Mouse (Mus musculus): ENCODE measurements around the gene Uvssa. TPM values are rescaled to one million over a fixed set of nuclear protein-coding genes. Genes with fewer than 3 reads are reported as not detected.
A peak's percentile ranks its signal among the peaks of the same experiment; 100 is the strongest.

Uvssa gene
- polyA plus RNA-seq, 1 experiment from 2014 or later: 9.5 TPM

- H3K36me3 ChIP-seq (ENCODE audit: control insufficient read depth, insufficient read depth, low read length): no peaks in the 10 kb centered on the region
- H3K9me3 ChIP-seq (replicated peaks; ENCODE audit: control insufficient read depth, low read length): no peaks in the 10 kb centered on the region
- H3K27me3 ChIP-seq (ENCODE audit: control insufficient read depth, insufficient read depth, low read length): peaks cover 97% of the 10 kb centered on the region
- no peak overlapping the region for H3K4me2 ChIP-seq (ENCODE audit: low read depth, low read length)
- no peak for ATAC-seq (ENCODE audit: insufficient read depth, low FRiP score)
- H3K4me1 ChIP-seq (ENCODE audit: control insufficient read depth, insufficient read depth, low read length): peaks cover 14% of the 10 kb centered on the region
- H3K4me3 ChIP-seq (replicated peaks; ENCODE audit: low read length): no peak overlapping the region
- H3K9ac ChIP-seq (ENCODE audit: low read length): no peak overlapping the region
- no peak overlapping the region for H3K27ac ChIP-seq (ENCODE audit: low read length)
- WGBS: 2% methylated on average over 39 of the region's 39 CpGs
Observed at GRCm38 (mm10) chr5:33432057-33432935, 53.9 kb downstream of the Uvssa start.

DNA sequence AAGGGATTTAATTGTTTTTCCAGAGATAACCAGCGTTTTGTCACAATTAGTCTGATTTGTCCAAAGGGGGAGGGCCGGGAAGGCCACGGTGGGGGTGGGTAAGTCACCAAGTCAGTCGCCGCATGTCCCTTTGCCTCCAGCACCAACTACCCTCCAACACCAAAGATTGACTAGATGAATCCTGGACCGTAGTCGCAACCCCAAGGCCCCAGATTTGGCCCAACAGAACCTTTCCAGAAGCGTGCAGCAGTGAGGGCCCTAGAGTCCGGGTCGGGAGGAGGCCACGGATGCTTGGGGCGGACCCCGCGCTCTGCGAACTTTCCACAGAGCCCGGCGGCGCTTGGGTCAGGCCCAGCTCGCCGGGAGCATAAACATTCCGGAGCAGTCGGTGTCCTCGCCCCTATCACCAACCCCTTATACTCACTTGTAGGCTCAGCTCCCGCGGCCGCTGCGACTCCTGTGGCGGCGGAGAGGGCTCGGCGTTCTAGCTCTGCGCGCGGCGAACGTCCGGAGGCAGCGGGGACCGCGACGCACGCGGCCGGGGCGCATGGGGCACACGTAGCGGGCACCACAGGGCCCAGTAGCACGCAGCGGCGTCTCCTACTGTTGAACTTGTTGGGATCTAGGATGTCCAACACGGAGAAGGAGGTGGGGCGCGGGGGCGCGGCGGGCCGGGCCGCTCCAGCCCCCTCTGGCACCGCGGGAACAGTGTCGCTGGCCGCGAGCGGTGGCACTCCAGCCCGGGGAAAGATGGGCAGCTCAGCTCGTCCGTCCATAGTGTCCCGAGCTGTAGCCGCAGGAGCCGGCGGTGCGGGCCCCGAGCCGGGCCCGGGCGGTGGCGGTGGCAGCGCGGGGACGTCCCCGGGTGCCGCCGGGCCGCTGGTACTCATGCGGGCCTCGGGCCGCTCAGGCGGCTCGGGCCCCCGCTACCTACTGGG lies 55.1 kb downstream of the Uvssa start, which contains the start of gene Nkx1-1:
Gene Nkx1-1 (minus strand): TSS at position 776 of the 938 bp plus-strand sequence.
- Histone ChIP-seq H3K36me3 (ENCODE audit: control insufficient read depth, insufficient read depth, low read length) (no peaks in the 10 kb centered on the region), H3K27ac (ENCODE audit: low read length) (no peak within 1 kb of the TSS), H3K9ac (ENCODE audit: low read length) (no peak within 1 kb of the TSS), H3K27me3 (ENCODE audit: control insufficient read depth, insufficient read depth, low read length) (peaks cover 96% of the 10 kb centered on the region), H3K4me1 (ENCODE audit: control insufficient read depth, insufficient read depth, low read length) (peaks cover 14% of the 10 kb centered on the region), H3K4me3 (replicated peaks; ENCODE audit: low read length) (peak within 1 kb of the TSS; percentile 15), H3K9me3 (replicated peaks; ENCODE audit: control insufficient read depth, low read length) (no peaks in the 10 kb centered on the region), H3K4me2 (ENCODE audit: low read depth, low read length) (peak within 1 kb of the TSS; percentile 2; the same call in 1 of the 2 replicates)
- no peak for ATAC-seq (ENCODE audit: insufficient read depth, low FRiP score)
- WGBS: under 1% methylated on average over 89 of the region's 90 CpGs

DNA sequence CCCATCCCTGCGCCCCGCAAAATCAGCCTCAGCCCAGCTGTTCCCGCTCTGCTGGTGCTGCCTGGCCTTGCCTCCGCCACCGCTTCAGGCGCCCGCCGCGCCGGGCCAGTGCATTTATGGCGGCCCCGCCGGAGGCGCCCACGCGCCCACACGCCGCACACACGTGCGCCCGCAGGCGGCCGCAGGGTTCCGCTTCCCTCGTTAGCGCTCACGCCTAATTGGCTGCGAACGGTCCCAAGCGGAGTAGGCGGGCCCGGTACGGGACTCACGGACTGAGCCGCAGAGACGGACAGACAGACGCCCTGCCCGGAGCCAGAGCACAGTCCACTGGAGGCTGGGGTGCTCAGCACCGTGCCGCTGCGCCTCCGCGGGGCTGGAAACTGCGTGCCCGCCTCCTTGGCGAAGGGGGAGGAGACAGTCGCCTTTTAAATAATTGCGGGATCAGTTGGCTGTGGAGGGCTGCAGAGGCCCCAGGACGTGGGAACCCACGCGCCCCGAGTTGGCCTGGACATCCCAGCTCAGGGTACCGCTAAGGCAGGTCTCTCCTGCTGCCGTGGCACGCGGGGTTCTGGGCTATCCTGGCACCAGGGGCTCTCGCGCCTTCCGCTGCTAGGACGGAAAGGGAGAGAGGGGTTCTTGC lies 55.9 kb downstream of the Uvssa start:
- H3K9me3 ChIP-seq (replicated peaks; ENCODE audit: control insufficient read depth, low read length): no peaks in the 10 kb centered on the region
- peak overlapping the region; percentile 2; the same call in 1 of the 2 replicates for H3K4me2 ChIP-seq (ENCODE audit: low read depth, low read length)
- 2% methylated on average over 59 of the region's 60 CpGs for WGBS

DNA sequence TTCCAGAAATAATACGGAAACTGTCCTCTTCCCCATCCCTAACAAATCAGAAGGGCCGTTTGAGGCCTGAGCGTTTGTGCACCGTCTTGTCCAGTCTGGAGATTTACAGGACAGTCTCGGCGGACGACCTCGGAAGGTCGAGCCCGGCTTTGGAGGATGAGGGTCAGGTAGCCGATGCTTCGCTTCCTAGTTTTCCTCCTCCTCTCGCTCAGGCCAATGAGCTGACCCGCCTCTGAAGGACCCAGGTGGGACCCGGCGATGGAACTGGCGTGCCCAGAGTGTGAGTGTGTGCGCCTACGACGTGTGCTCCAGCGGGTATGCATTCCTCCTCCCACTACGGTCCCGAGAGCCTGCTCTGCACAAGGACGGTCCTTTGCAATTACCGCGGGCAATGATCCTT lies 56.8 kb downstream of the Uvssa start:
- 4% methylated on average over 26 of the region's 26 CpGs for WGBS
- no peak for ATAC-seq (ENCODE audit: insufficient read depth, low FRiP score)
- Histone ChIP-seq H3K27ac (ENCODE audit: low read length) (no peak overlapping the region), H3K4me3 (replicated peaks; ENCODE audit: low read length) (no peak overlapping the region), H3K4me2 (ENCODE audit: low read depth, low read length) (no peak overlapping the region), H3K27me3 (ENCODE audit: control insufficient read depth, insufficient read depth, low read length) (peaks cover 83% of the 10 kb centered on the region), H3K9ac (ENCODE audit: low read length) (no peak overlapping the region), H3K4me1 (ENCODE audit: control insufficient read depth, insufficient read depth, low read length) (peaks cover 14% of the 10 kb centered on the region), H3K36me3 (ENCODE audit: control insufficient read depth, insufficient read depth, low read length) (no peaks in the 10 kb centered on the region), H3K9me3 (replicated peaks; ENCODE audit: control insufficient read depth, low read length) (no peaks in the 10 kb centered on the region)

More for the DNA sequence above, 55.9 kb downstream of the Uvssa start:
- no peak overlapping the region for H3K27ac ChIP-seq (ENCODE audit: low read length)
- no peaks in the 10 kb centered on the region for H3K36me3 ChIP-seq (ENCODE audit: control insufficient read depth, insufficient read depth, low read length)
- ATAC-seq (ENCODE audit: insufficient read depth, low FRiP score): no peak
- peaks cover 14% of the 10 kb centered on the region for H3K4me1 ChIP-seq (ENCODE audit: control insufficient read depth, insufficient read depth, low read length)
- H3K27me3 ChIP-seq (ENCODE audit: control insufficient read depth, insufficient read depth, low read length): peaks cover 88% of the 10 kb centered on the region
- H3K4me3 ChIP-seq (replicated peaks; ENCODE audit: low read length): peak overlapping the region; percentile 15
- H3K9ac ChIP-seq (ENCODE audit: low read length): no peak overlapping the region

- Histone ChIP-seq H3K9ac (ENCODE audit: low read length) (no peak overlapping the region), H3K27me3 (ENCODE audit: control insufficient read depth, insufficient read depth, low read length) (peaks cover 75% of the 10 kb centered on the region), H3K4me1 (ENCODE audit: control insufficient read depth, insufficient read depth, low read length) (peaks cover 12% of the 10 kb centered on the region), H3K4me3 (replicated peaks; ENCODE audit: low read length) (no peak overlapping the region), H3K4me2 (ENCODE audit: low read depth, low read length) (no peak overlapping the region), H3K27ac (ENCODE audit: low read length) (no peak overlapping the region), H3K36me3 (ENCODE audit: control insufficient read depth, insufficient read depth, low read length) (no peaks in the 10 kb centered on the region), H3K9me3 (replicated peaks; ENCODE audit: control insufficient read depth, low read length) (no peaks in the 10 kb centered on the region)
- no peak for ATAC-seq (ENCODE audit: insufficient read depth, low FRiP score)
- WGBS: 3% methylated on average over 4 of the region's 4 CpGs
Observed at GRCm38 (mm10) chr5:33435941-33436340, 57.6 kb downstream of the Uvssa start.

DNA sequence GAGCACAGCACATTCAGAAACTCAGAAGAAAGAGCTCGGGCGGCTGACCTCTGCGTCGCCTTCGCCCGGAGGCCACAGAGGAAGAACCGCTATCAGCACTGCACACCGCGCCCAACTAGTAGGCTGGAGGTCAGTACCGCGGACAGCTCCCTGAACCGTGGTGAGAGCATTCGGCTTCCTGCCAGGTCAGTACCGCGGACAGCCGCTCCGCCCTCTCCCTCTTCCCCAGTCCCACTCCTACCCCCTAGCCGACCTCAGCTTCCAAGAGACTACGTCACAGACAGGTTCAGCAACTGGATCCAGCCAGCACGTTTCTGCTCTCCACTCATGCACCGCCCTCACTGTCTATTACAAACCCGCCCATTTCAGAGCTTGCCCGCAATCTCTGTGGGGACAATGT lies 59.9 kb downstream of the Uvssa start:
- Histone ChIP-seq H3K36me3 (ENCODE audit: control insufficient read depth, insufficient read depth, low read length) (no peaks in the 10 kb centered on the region), H3K9me3 (replicated peaks; ENCODE audit: control insufficient read depth, low read length) (no peaks in the 10 kb centered on the region), H3K27me3 (ENCODE audit: control insufficient read depth, insufficient read depth, low read length) (peaks cover 65% of the 10 kb centered on the region), H3K4me2 (ENCODE audit: low read depth, low read length) (no peak overlapping the region), H3K27ac (ENCODE audit: low read length) (no peak overlapping the region), H3K4me1 (ENCODE audit: control insufficient read depth, insufficient read depth, low read length) (0 out of 2 replicates have a peak, but pooled peaks cover 4% of the 10 kb centered on the region), H3K4me3 (replicated peaks; ENCODE audit: low read length) (no peak overlapping the region), H3K9ac (ENCODE audit: low read length) (no peak overlapping the region)
- WGBS: 2% methylated on average over 23 of the region's 23 CpGs
- peak; percentile 81 for ATAC-seq (ENCODE audit: insufficient read depth, low FRiP score)

GRCm38 (mm10) chr5:33442927-33443710 lies 64.8 kb downstream of the Uvssa start:
- Histone ChIP-seq H3K4me2 (ENCODE audit: low read depth, low read length) (peak overlapping the region; percentile 54), H3K27me3 (ENCODE audit: control insufficient read depth, insufficient read depth, low read length) (peaks cover 31% of the 10 kb centered on the region), H3K36me3 (ENCODE audit: control insufficient read depth, insufficient read depth, low read length) (no peaks in the 10 kb centered on the region), H3K9me3 (replicated peaks; ENCODE audit: control insufficient read depth, low read length) (no peaks in the 10 kb centered on the region), H3K4me1 (ENCODE audit: control insufficient read depth, insufficient read depth, low read length) (no peaks in the 10 kb centered on the region), H3K4me3 (replicated peaks; ENCODE audit: low read length) (peak overlapping the region; percentile 32), H3K9ac (ENCODE audit: low read length) (no peak overlapping the region), H3K27ac (ENCODE audit: low read length) (no peak overlapping the region)
- ATAC-seq (ENCODE audit: insufficient read depth, low FRiP score): no peak
- WGBS: 5% methylated on average over 56 of the region's 56 CpGs

- H3K36me3 ChIP-seq (ENCODE audit: control insufficient read depth, insufficient read depth, low read length): no peaks in the 10 kb centered on the region
- no peak overlapping the region for H3K4me3 ChIP-seq (replicated peaks; ENCODE audit: low read length)
- ATAC-seq (ENCODE audit: insufficient read depth, low FRiP score): no peak
- no peak overlapping the region for H3K4me2 ChIP-seq (ENCODE audit: low read depth, low read length)
- H3K27me3 ChIP-seq (ENCODE audit: control insufficient read depth, insufficient read depth, low read length): peaks cover 31% of the 10 kb centered on the region
- no peaks in the 10 kb centered on the region for H3K4me1 ChIP-seq (ENCODE audit: control insufficient read depth, insufficient read depth, low read length)
- no peaks in the 10 kb centered on the region for H3K9me3 ChIP-seq (replicated peaks; ENCODE audit: control insufficient read depth, low read length)
- 56% methylated on average over 9 of the region's 9 CpGs for WGBS
- H3K27ac ChIP-seq (ENCODE audit: low read length): no peak overlapping the region
- H3K9ac ChIP-seq (ENCODE audit: low read length): no peak overlapping the region
Observed at GRCm38 (mm10) chr5:33443794-33444193, 65.4 kb downstream of the Uvssa start.

Measured in stomach, embryonic 16.5 days (tissue).